Mouse (Mus musculus) erythroblast, embryonic 14.5 days (primary cell): Measurements from ENCODE around the gene Abr.

Source experiments
- GATA1 ChIP-seq: IDR thresholded peaks from 2 replicates; pipeline ENCODE4 v1.6.1; 2012; ENCODE audit warnings: low read length, inconsistent platforms, mixed read lengths
- TAL1 ChIP-seq: IDR thresholded peaks from 3 replicates; pipeline ENCODE4 v1.6.1; 2012; ENCODE audit warnings: low read length, inconsistent platforms, mixed read lengths

GRCm38 (mm10) chr11:76506514-76507228 is 115.4 kb downstream of the Abr start:
- TF ChIP-seq GATA1, result no peak
- no peak for TF ChIP-seq TAL1
